Mouse (Mus musculus): Measurements from ENCODE around the gene Stag1.

- TF ChIP-seq CTCF (IDR thresholded peaks at IDR 0.05; ENCODE audit: extremely low read depth, insufficient read depth, low read length): no peak
- no peak for TF ChIP-seq POLR2A (IDR thresholded peaks at IDR 0.05; ENCODE audit: extremely low read depth, insufficient read depth, low read length)
Measured at GRCm38 (mm10) chr9:100951481-100951880, 353.9 kb downstream of the Stag1 start.
